Mouse (Mus musculus) forebrain, embryonic 16.5 days (tissue): Measurements from ENCODE around the gene Tom1l2. TPM values are rescaled to one million over a fixed set of nuclear protein-coding genes. Genes with fewer than 3 reads are reported as not detected.
A peak's percentile ranks its signal among the peaks of the same experiment; 100 is the strongest.

Experiments used
- ATAC-seq: fragments of 200-750 bp; cut with Nextera tagmentation; 2 replicates; pipeline ENCODE4 v1.8.0; 2017; ENCODE audit warnings: mild to moderate bottlenecking, moderate library complexity
- H3K27ac ChIP-seq: fragments of 300-500 bp; sonication (generic); 2 replicates; pipeline ENCODE4 v1.5.1; 2014; ENCODE audit warnings: low read length, control low read depth
- H3K27me3 ChIP-seq: fragments of 300-500 bp; sonication (generic); replicated peaks from 2 replicates; pipeline ENCODE4 v1.6.1; 2014; ENCODE audit warnings: low read length; ENCODE audit not compliant: control insufficient read depth, insufficient read depth
- H3K36me3 ChIP-seq: fragments of 300-500 bp; sonication (generic); 2 replicates; pipeline ENCODE4 v1.6.1; 2014; ENCODE audit not compliant: control insufficient read depth, insufficient read depth
- H3K4me1 ChIP-seq: fragments of 300-500 bp; sonication (generic); replicated peaks from 2 replicates; pipeline ENCODE4 v1.6.1; 2014; ENCODE audit warnings: low read length; ENCODE audit not compliant: control insufficient read depth, insufficient read depth
- H3K4me2 ChIP-seq: fragments of 300-500 bp; sonication (generic); 2 replicates; pipeline ENCODE4 v1.6.1; 2014; ENCODE audit warnings: mild to moderate bottlenecking, low read length, control low read depth
- H3K4me3 ChIP-seq: fragments of 300-500 bp; sonication (generic); replicated peaks from 2 replicates; pipeline ENCODE4 v1.5.1; 2014; ENCODE audit warnings: mild to moderate bottlenecking, low read length, control low read depth
- H3K9ac ChIP-seq: fragments of 300-500 bp; sonication (generic); replicated peaks from 2 replicates; pipeline ENCODE4 v1.6.1; 2014; ENCODE audit warnings: low read depth, low read length, control low read depth
- H3K9me3 ChIP-seq: fragments of 300-500 bp; sonication (generic); 2 replicates; pipeline ENCODE4 v1.6.1; 2016; ENCODE audit warnings: low read length; ENCODE audit not compliant: control insufficient read depth
- WGBS: fragments of 180-500 bp; shearing (Covaris S2); extraction: QIAGEN DNeasy Blood & Tissue Kit; methylation state at CpG from one replicate; pipeline ENCODE4 v1.1.7; 2014; 5-methylcytosine and 5-hydroxymethylcytosine counted together
- polyA plus RNA-seq: library from polyadenylated mRNA; unstranded; fragments of >200 nt; fragmentation: Nextera tagmentation; extraction: Ambion mirVana; gene quantifications from 2 replicates; pipeline ENCODE4 v1.2.1, GENCODE M21; 2015

Tom1l2 gene
- polyA plus RNA-seq, 1 experiment from 2014 or later: 62.0 TPM

DNA sequence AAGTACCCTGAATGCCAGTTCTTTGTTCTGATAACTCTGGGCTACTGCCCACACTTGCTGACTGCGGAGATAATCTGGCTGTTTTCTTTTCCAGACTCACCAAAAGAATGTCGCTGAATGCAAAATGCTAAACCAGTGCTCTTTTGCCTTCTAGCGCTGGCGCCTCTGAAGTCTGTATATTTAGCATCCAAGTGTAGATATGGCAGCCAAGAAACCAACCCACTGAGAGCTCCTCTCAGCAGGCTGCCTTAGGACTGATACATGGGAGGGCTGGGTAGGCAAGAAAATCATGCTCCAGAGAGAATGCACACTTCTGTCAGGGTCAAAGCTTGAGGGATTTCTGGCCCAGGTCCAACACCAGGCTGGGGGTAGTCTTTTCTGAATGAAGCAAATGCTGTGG, 66.4 kb downstream of the Tom1l2 start:
- Histone ChIP-seq H3K36me3 (no peaks in the 10 kb centered on the region), H3K4me3 (no peak overlapping the region), H3K27me3 (no peaks in the 10 kb centered on the region), H3K27ac (peak overlapping the region; percentile 43; the same call in 1 of the 2 replicates), H3K9ac (no peak overlapping the region), H3K4me2 (no peak overlapping the region), H3K4me1 (peaks cover 23% of the 10 kb centered on the region), H3K9me3 (no peaks in the 10 kb centered on the region)
- ATAC-seq: peak; percentile 64
- WGBS: 24% methylated on average over 4 of the region's 4 CpGs

- Histone ChIP-seq H3K9me3 (no peaks in the 10 kb centered on the region), H3K27ac (no peak overlapping the region), H3K9ac (no peak overlapping the region), H3K36me3 (no peaks in the 10 kb centered on the region), H3K4me3 (no peak overlapping the region), H3K27me3 (no peaks in the 10 kb centered on the region), H3K4me2 (no peak overlapping the region), H3K4me1 (peaks cover 2% of the 10 kb centered on the region; the same call in 1 of the 2 replicates)
- 78% methylated on average over 11 of the region's 11 CpGs for WGBS
- ATAC-seq: no peak
Measured at GRCm38 (mm10) chr11:60280429-60281414, 72.0 kb downstream of the Tom1l2 start.

DNA sequence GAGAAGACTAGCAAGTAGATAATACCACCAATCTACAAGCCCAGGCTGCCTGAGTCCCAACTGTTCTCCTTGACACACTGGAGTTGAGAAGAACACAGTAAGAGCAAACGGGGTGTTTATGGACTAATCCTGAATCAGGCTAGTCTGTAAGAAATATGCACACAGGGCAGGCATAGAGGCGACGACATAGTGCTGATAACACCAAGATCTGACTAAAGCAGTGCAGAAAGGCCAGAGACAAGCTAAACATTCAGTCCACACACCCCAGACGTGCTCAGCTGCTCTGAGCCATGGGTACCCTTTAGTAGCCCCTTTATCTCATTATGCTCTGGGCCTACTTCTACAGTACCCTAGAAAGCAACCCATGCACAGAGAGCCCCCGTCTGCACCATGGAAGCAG, 73.2 kb downstream of the Tom1l2 start:
- no peak for ATAC-seq
- Histone ChIP-seq H3K4me2 (no peak overlapping the region), H3K36me3 (0 out of 2 replicates have a peak, but pooled peaks cover 2% of the 10 kb centered on the region), H3K27ac (no peak overlapping the region), H3K9ac (no peak overlapping the region), H3K4me1 (peaks cover 2% of the 10 kb centered on the region; the same call in 1 of the 2 replicates), H3K27me3 (no peaks in the 10 kb centered on the region), H3K9me3 (no peaks in the 10 kb centered on the region), H3K4me3 (no peak overlapping the region)
- 82% methylated on average over 5 of the region's 5 CpGs for WGBS

- H3K27ac ChIP-seq: no peak overlapping the region
- ATAC-seq: peak; percentile 45; the same call in 1 of the 2 replicates
Measured at GRCm38 (mm10) chr11:60277771-60278170, 74.9 kb downstream of the Tom1l2 start.

DNA sequence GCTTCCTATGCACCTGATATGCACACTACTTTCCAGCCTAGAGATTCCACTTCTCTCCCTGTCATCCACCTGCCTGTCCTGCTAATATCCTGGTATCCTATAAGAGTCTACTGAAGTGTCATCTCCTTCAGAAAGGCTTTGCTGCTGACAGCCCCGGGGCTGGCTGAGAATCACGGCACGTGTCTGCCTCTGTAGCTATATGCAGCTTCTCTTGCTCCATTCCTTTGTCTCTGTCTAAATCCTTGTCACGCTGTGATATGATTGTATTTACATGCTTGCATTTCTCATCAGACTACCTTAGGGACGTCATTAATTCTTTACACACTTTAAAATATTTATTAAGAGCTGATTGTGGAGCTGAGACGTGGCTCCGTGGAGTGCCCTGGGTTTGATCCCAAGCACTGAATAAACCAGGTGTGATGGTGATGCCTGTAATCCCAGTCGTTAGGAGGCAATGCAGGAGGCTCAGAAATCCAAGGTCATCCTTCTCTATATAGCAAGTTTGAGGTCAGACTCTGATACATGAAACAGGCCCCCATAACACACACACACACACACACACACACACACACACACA, 75.5 kb downstream of the Tom1l2 start:
- no peaks in the 10 kb centered on the region for H3K9me3 ChIP-seq
- H3K27ac ChIP-seq: no peak overlapping the region
- H3K36me3 ChIP-seq: 0 out of 2 replicates have a peak, but pooled peaks cover 2% of the 10 kb centered on the region
- ATAC-seq: no peak
- no peak overlapping the region for H3K4me3 ChIP-seq
- H3K4me1 ChIP-seq: peaks cover 4% of the 10 kb centered on the region; the same call in 1 of the 2 replicates
- no peak overlapping the region for H3K4me2 ChIP-seq
- WGBS: 67% methylated on average over 8 of the region's 8 CpGs
- H3K9ac ChIP-seq: no peak overlapping the region
- H3K27me3 ChIP-seq: no peaks in the 10 kb centered on the region

More at GRCm38 (mm10) chr11:60277771-60278170, 74.9 kb downstream of the Tom1l2 start:
- no peak overlapping the region for H3K9ac ChIP-seq
- peaks cover 4% of the 10 kb centered on the region; the same call in 1 of the 2 replicates for H3K4me1 ChIP-seq
- H3K36me3 ChIP-seq: 0 out of 2 replicates have a peak, but pooled peaks cover 2% of the 10 kb centered on the region
- no peak overlapping the region for H3K4me3 ChIP-seq
- 77% methylated on average over 5 of the region's 5 CpGs for WGBS
- H3K4me2 ChIP-seq: no peak overlapping the region
- H3K9me3 ChIP-seq: no peaks in the 10 kb centered on the region
- no peaks in the 10 kb centered on the region for H3K27me3 ChIP-seq

GRCm38 (mm10) chr11:60276408-60277093, 76.2 kb downstream of the Tom1l2 start:
- ATAC-seq: no peak
- no peak overlapping the region for H3K4me3 ChIP-seq
- H3K9ac ChIP-seq: no peak overlapping the region
- peaks cover 4% of the 10 kb centered on the region; the same call in 1 of the 2 replicates for H3K4me1 ChIP-seq
- H3K36me3 ChIP-seq: 0 out of 2 replicates have a peak, but pooled peaks cover 2% of the 10 kb centered on the region
- no peak overlapping the region for H3K27ac ChIP-seq
- H3K27me3 ChIP-seq: no peaks in the 10 kb centered on the region
- H3K4me2 ChIP-seq: no peak overlapping the region
- no peaks in the 10 kb centered on the region for H3K9me3 ChIP-seq
- WGBS: 83% methylated on average over 6 of the region's 6 CpGs

DNA sequence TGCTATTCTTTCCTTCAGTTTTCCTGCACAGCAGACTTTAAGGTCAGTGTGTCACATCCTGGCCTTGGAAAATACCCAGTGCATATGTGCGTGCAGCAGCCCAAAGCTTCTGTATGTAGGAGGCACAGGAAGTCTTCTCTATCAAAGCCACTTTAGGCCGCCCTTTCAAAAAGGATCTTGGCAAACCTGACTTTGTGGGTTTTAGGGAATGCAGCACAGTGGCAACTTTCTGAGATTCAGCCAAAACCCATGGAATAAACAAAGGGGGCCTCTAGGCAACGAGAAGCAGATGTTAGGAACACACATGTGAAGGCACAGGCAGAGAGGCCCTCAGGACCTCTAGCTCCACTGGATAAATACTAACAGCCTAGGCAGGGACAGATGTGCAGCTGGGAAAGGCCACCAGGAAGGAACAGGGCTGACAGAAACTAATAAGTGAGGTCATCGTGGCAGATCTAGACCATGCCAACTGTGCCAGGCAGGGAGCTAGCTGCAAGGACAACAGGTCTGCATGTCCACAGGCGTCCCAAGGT, 79.4 kb downstream of the Tom1l2 start:
- peaks cover 4% of the 10 kb centered on the region; the same call in 1 of the 2 replicates for H3K4me1 ChIP-seq
- no peak overlapping the region for H3K9ac ChIP-seq
- no peak overlapping the region for H3K4me2 ChIP-seq
- 0 out of 2 replicates have a peak overlapping the region, but pooled peaks have one; percentile 21 for H3K27ac ChIP-seq
- no peaks in the 10 kb centered on the region for H3K27me3 ChIP-seq
- 0 out of 2 replicates have a peak, but pooled peaks cover 2% of the 10 kb centered on the region for H3K36me3 ChIP-seq
- ATAC-seq: no peak
- no peak overlapping the region for H3K4me3 ChIP-seq
- WGBS: 53% methylated on average over 5 of the region's 5 CpGs
- H3K9me3 ChIP-seq: no peaks in the 10 kb centered on the region

DNA sequence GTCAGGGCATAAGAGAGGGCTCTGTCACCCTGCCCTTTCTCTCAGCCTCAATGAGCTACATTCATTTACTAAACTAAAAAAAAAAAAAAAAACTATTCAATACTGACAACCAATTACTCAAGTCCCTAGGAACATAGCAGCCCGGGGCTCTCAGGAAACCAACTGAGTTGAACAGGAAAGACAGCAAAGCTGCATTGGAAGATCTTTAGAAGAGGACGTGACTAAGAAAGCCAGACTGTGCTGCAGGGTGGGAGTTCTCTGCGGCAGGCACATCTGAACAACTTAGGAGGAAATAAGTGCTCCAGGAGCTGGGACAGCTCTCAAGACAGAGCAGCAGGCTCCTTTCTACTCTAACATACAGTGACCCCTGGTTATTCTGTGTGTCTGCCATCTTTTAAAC, 84.1 kb downstream of the Tom1l2 start:
- no peak overlapping the region for H3K27ac ChIP-seq
- H3K36me3 ChIP-seq: no peaks in the 10 kb centered on the region
- WGBS: 43% methylated on average over 3 of the region's 3 CpGs
- no peak overlapping the region for H3K4me2 ChIP-seq
- H3K4me3 ChIP-seq: no peak overlapping the region
- ATAC-seq: no peak
- H3K9me3 ChIP-seq: no peaks in the 10 kb centered on the region
- H3K27me3 ChIP-seq: no peaks in the 10 kb centered on the region
- peaks cover 11% of the 10 kb centered on the region for H3K4me1 ChIP-seq
- H3K9ac ChIP-seq: no peak overlapping the region
